Mouse (Mus musculus) intestine, embryonic 16.5 days (tissue): ENCODE results near the gene Apba1. TPM values are rescaled to one million over a fixed set of nuclear protein-coding genes. Genes with fewer than 3 reads are reported as not detected.

Experiments
- ATAC-seq: fragments of 200-750 bp; cut with Nextera tagmentation; 2 replicates; pipeline ENCODE4 v1.8.0; 2017; ENCODE audit warnings: moderate TSS enrichment, moderate library complexity
- H3K27ac ChIP-seq: fragments of 300-500 bp; sonication (generic); 2 replicates; pipeline ENCODE4 v1.5.1; 2014; ENCODE audit warnings: mild to moderate bottlenecking, low read length
- H3K27me3 ChIP-seq: fragments of 300-500 bp; sonication (generic); replicated peaks from 2 replicates; pipeline ENCODE4 v1.6.1; 2014; ENCODE audit warnings: low read length, control low read depth, mixed read lengths; ENCODE audit not compliant: control insufficient read depth, insufficient read depth
- H3K36me3 ChIP-seq: fragments of 300-500 bp; sonication (generic); 2 replicates; pipeline ENCODE4 v1.6.1; 2014; ENCODE audit warnings: low read length, control low read depth; ENCODE audit not compliant: control insufficient read depth, insufficient read depth
- H3K4me1 ChIP-seq: fragments of 300-500 bp; sonication (generic); 2 replicates; pipeline ENCODE4 v1.6.1; 2014; ENCODE audit warnings: low read length, control low read depth, mixed read lengths; ENCODE audit not compliant: control insufficient read depth, insufficient read depth
- H3K4me2 ChIP-seq: fragments of 300-500 bp; sonication (generic); 2 replicates; pipeline ENCODE4 v1.6.1; 2014; ENCODE audit warnings: low read depth, low read length, control low read depth
- H3K4me3 ChIP-seq: fragments of 300-500 bp; sonication (generic); 2 replicates; pipeline ENCODE4 v1.5.1; 2014; ENCODE audit warnings: mild to moderate bottlenecking, low read length
- H3K9ac ChIP-seq: fragments of 300-500 bp; sonication (generic); 2 replicates; pipeline ENCODE4 v1.6.1; 2014; ENCODE audit warnings: low read depth, low read length
- H3K9me3 ChIP-seq: fragments of 300-500 bp; sonication (generic); 2 replicates; pipeline ENCODE4 v1.6.1; 2016; ENCODE audit warnings: low read length, control low read depth; ENCODE audit not compliant: control insufficient read depth
- WGBS: fragments of 180-500 bp; shearing (Covaris S2); extraction: QIAGEN DNeasy Blood & Tissue Kit; methylation state at CpG from one replicate; pipeline ENCODE4 v1.1.7; 2014; 5-methylcytosine and 5-hydroxymethylcytosine counted together
- polyA plus RNA-seq: library from polyadenylated mRNA; unstranded; fragments of >200 nt; fragmentation: Nextera tagmentation; extraction: Ambion mirVana; gene quantifications from 2 replicates; pipeline ENCODE4 v1.2.1, GENCODE M21; 2015

Gene Apba1
- polyA plus RNA-seq, 1 experiment from 2014 or later: 0.38 TPM

DNA sequence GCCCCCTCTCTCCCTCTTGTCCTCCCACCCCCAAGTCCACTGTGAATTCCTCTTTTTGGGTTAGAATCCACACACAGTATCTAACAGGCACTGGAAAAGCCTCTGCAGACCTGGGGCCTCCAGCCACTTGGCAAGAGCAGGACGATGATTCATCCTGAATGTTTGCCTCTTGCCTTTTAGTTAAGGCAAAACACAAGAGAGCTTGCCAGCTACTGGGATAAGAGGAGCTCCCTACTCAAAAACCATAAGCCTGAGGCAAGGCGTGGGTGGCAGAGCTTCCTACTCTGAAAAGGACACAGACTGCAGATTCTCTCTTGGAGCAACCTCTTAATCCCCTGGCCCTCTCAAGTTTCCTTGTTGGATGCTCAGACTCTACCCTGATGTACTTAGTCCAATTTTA lies 208.5 kb downstream of the Apba1 start:
- no peaks in the 10 kb centered on the region for H3K27me3 ChIP-seq
- H3K4me1 ChIP-seq: peaks cover 3% of the 10 kb centered on the region; the same call in 1 of the 2 replicates
- no peak overlapping the region for H3K9ac ChIP-seq
- H3K4me3 ChIP-seq: no peak overlapping the region
- 48% methylated on average over 2 of the region's 2 CpGs for WGBS
- peak; percentile 43; the same call in 1 of the 2 replicates for ATAC-seq
- H3K27ac ChIP-seq: no peak overlapping the region
- H3K9me3 ChIP-seq: no peaks in the 10 kb centered on the region
- no peaks in the 10 kb centered on the region for H3K36me3 ChIP-seq
- no peak overlapping the region for H3K4me2 ChIP-seq

- Histone ChIP-seq H3K36me3 (no peaks in the 10 kb centered on the region), H3K9ac (no peak overlapping the region), H3K27ac (peak overlapping the region; percentile 36; the same call in 1 of the 2 replicates), H3K4me2 (no peak overlapping the region), H3K4me1 (peaks cover 14% of the 10 kb centered on the region), H3K27me3 (no peaks in the 10 kb centered on the region), H3K9me3 (no peaks in the 10 kb centered on the region), H3K4me3 (no peak overlapping the region)
- 60% methylated on average over 5 of the region's 5 CpGs for WGBS
- ATAC-seq: peak; percentile 74
These were observed 209.6 kb downstream of the Apba1 start for GRCm38 (mm10) chr19:23968125-23968861.

GRCm38 (mm10) chr19:23968862-23969225 lies 210.2 kb downstream of the Apba1 start:
- Histone ChIP-seq H3K9ac (no peak overlapping the region), H3K36me3 (no peaks in the 10 kb centered on the region), H3K9me3 (no peaks in the 10 kb centered on the region), H3K4me3 (no peak overlapping the region), H3K4me1 (peaks cover 15% of the 10 kb centered on the region), H3K27ac (no peak overlapping the region), H3K4me2 (no peak overlapping the region), H3K27me3 (no peaks in the 10 kb centered on the region)
- 60% methylated on average over 2 of the region's 2 CpGs for WGBS
- no peak for ATAC-seq

GRCm38 (mm10) chr19:23970374-23970773 lies 211.7 kb downstream of the Apba1 start:
- no peak overlapping the region for H3K27ac ChIP-seq
- ATAC-seq: no peak
- H3K9me3 ChIP-seq: no peaks in the 10 kb centered on the region
- 92% methylated on average over 3 of the region's 3 CpGs for WGBS
- peaks cover 15% of the 10 kb centered on the region for H3K4me1 ChIP-seq
- no peaks in the 10 kb centered on the region for H3K27me3 ChIP-seq
- no peak overlapping the region for H3K4me2 ChIP-seq
- no peaks in the 10 kb centered on the region for H3K36me3 ChIP-seq
- H3K4me3 ChIP-seq: no peak overlapping the region
- no peak overlapping the region for H3K9ac ChIP-seq

- WGBS: 92% methylated on average over 7 of the region's 7 CpGs
- no peak overlapping the region for H3K4me2 ChIP-seq
- H3K4me1 ChIP-seq: peaks cover 15% of the 10 kb centered on the region
- H3K9ac ChIP-seq: no peak overlapping the region
- no peak overlapping the region for H3K27ac ChIP-seq
- ATAC-seq: no peak
- H3K4me3 ChIP-seq: no peak overlapping the region
- no peaks in the 10 kb centered on the region for H3K36me3 ChIP-seq
- H3K27me3 ChIP-seq: no peaks in the 10 kb centered on the region
- no peaks in the 10 kb centered on the region for H3K9me3 ChIP-seq
These were observed 212.7 kb downstream of the Apba1 start for GRCm38 (mm10) chr19:23971391-23971790.

- Histone ChIP-seq H3K4me1 (peaks cover 13% of the 10 kb centered on the region), H3K4me2 (no peak overlapping the region), H3K4me3 (no peak overlapping the region), H3K27ac (no peak overlapping the region), H3K9me3 (no peaks in the 10 kb centered on the region), H3K9ac (no peak overlapping the region), H3K27me3 (no peaks in the 10 kb centered on the region), H3K36me3 (no peaks in the 10 kb centered on the region)
- WGBS: 64% methylated on average over 16 of the region's 16 CpGs
- peak; percentile 43 for ATAC-seq
These were observed 214.4 kb downstream of the Apba1 start for GRCm38 (mm10) chr19:23972881-23973649.

DNA sequence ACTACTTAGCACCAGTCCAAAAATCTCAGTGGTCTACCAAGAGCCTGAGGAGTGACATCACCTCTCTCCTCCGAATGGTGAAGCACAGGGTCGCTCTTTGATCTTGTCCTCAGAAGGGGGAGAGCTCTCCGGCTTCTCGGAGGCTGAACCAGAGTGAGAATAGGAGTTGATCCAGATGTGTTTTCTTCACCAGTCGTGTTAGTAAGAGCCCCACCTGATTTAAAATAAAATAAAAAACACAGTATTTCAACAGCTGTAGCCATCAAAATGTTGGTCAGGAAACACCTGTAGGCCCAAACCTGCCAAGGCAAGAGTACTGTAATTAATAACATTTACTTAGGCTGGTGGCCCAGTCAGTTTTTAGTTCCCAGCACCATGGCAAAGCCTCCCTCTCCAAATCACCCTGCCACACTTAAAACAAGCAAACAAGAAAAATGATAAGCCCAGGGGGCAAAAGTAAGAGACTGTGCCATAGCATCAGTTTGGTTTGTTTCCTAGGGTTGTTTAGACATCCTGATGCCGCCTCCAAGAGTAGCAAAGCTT lies 219.3 kb downstream of the Apba1 start:
- H3K36me3 ChIP-seq: no peaks in the 10 kb centered on the region
- 73% methylated on average over 6 of the region's 6 CpGs for WGBS
- H3K9ac ChIP-seq: no peak overlapping the region
- no peaks in the 10 kb centered on the region for H3K27me3 ChIP-seq
- H3K4me3 ChIP-seq: no peak overlapping the region
- H3K4me1 ChIP-seq: peaks cover 5% of the 10 kb centered on the region
- H3K4me2 ChIP-seq: no peak overlapping the region
- no peaks in the 10 kb centered on the region for H3K9me3 ChIP-seq
- no peak for ATAC-seq
- H3K27ac ChIP-seq: no peak overlapping the region

DNA sequence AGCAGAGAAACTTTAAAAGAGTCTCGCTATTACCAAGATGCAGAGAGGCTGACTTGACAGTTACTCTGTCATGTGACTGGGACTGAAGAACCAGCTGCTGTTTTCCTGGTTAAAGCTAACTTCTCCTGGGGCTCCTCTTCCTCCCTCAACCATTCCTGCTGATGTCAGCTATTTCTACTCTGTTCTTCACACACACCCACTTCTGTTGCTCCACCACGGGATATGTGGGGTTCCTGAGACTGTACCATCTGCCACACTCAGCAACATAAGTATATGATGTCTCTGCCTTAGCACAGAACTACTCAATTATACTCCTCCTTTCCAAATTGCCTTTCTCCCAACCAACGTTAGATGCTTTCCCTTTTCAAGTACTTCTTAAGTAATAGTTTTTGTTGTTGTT lies 221.9 kb downstream of the Apba1 start:
- no peaks in the 10 kb centered on the region for H3K4me1 ChIP-seq
- no peaks in the 10 kb centered on the region for H3K27me3 ChIP-seq
- no peak overlapping the region for H3K4me3 ChIP-seq
- no peak overlapping the region for H3K4me2 ChIP-seq
- H3K27ac ChIP-seq: no peak overlapping the region
- H3K36me3 ChIP-seq: no peaks in the 10 kb centered on the region
- no peaks in the 10 kb centered on the region for H3K9me3 ChIP-seq
- WGBS: 58% methylated on average over 3 of the region's 3 CpGs
- H3K9ac ChIP-seq: no peak overlapping the region
- no peak for ATAC-seq

- Histone ChIP-seq H3K9ac (no peak overlapping the region), H3K36me3 (no peaks in the 10 kb centered on the region), H3K27ac (no peak overlapping the region), H3K27me3 (no peaks in the 10 kb centered on the region), H3K4me3 (no peak overlapping the region), H3K9me3 (no peaks in the 10 kb centered on the region), H3K4me1 (no peaks in the 10 kb centered on the region), H3K4me2 (no peak overlapping the region)
- WGBS: 51% methylated on average over 6 of the region's 6 CpGs
- no peak for ATAC-seq
These were observed 225.5 kb downstream of the Apba1 start for GRCm38 (mm10) chr19:23984186-23984585.
